18 mouse cellular contexts compared by ENCODE assay signal in genomic region chr2:41204478-41204877, GRCm38 (mm10).
DNase-seq lines count a peak whose midpoint lies in the region.
"Had no signal": no experiment of that assay in that cellular context is flagged by ENCODE, and none has a peak within 500 bp of the region (broad histone marks: within the 10 kb centered on the region; RNA-seq: fewer than 3 reads in every experiment).

No protein-coding gene starts in this region.

- intact Hi-C loops in left cerebral cortex, postnatal 36 days (cut with DNase I): no loop called here
- intact Hi-C loops in left cerebral cortex, postnatal 25 days (cut with DNase I): no loop called here

- peak; percentile 9 to 18 for DNase-seq in frontal cortex, postnatal 36 days (ENCODE audit: low spot score in 2 of 2)
- DNase-seq in frontal cortex, postnatal 10 days (ENCODE audit: low spot score in 2 of 2): no peak
- DNase-seq in left cerebral cortex, adult 11 months (ENCODE audit: low spot score): peak; percentile 12
- DNase-seq in left cerebral cortex, postnatal 36 days (ENCODE audit: low spot score in 2 of 2): no peak
- DNase-seq in left cerebral cortex, postnatal 25 days (ENCODE audit: low spot score in 2 of 2): peak; percentile 4 to 59
- DNase-seq in left cerebral cortex, adult 18-20 months (ENCODE audit: low spot score in 2 of 2): no peak
- peak; percentile 61 for DNase-seq in brain, adult 2 months (ENCODE audit: low read depth, low spot score)
- no peak for DNase-seq in embryo, embryonic 10 days (ENCODE audit: low spot score)
- DNase-seq: adrenal gland, postnatal 10 days; adrenal gland, postnatal 36 days; B cell, adult 2 months; cerebellum, adult 11 months; cerebellum, adult 2 months; cerebellum, adult 9-11 months; cerebellum, postnatal 25 days; embryo, embryonic 11 days; gastrocnemius, postnatal 10 days; gastrocnemius, postnatal 36 days had no signal

Comparison
In these comparisons a context has a peak if more than half of its experiments do, and no peak if none do; other contexts are left out.
1. DNase-seq: peak in frontal cortex, postnatal 36 days (2 of 2), left cerebral cortex, adult 11 months (single experiment), left cerebral cortex, postnatal 25 days (2 of 2) and brain, adult 2 months (single experiment); none in frontal cortex, postnatal 10 days (0 of 2), left cerebral cortex, postnatal 36 days (0 of 2), left cerebral cortex, adult 18-20 months (0 of 2) and embryo, embryonic 10 days (single experiment).